Mouse (Mus musculus) liver, adult 2 months (tissue): ENCODE data around the gene Nr2e1. TPM values are rescaled to one million over a fixed set of nuclear protein-coding genes. Genes with fewer than 3 reads are reported as not detected.
A peak's percentile ranks its signal among the peaks of the same experiment; 100 is the strongest.

ENCODE experiments used
- DNase-seq: peaks from one replicate; pipeline ENCODE4 v3.0.0-alpha.2; 2011; ENCODE audit warnings: low read depth, low spot score; ENCODE audit errors: extremely low read depth
- H3K27ac ChIP-seq: fragments of 200-500 bp; replicated peaks from 2 replicates; pipeline ENCODE4 v1.5.1; 2012; ENCODE audit warnings: low read depth, mild to moderate bottlenecking, control low read depth, inconsistent platforms, low read length; ENCODE audit not compliant: insufficient read depth
- H3K27me3 ChIP-seq: fragments of 200-500 bp; 2 replicates; pipeline ENCODE4 v1.6.1; 2012; ENCODE audit warnings: mild to moderate bottlenecking, moderate library complexity, low read length, inconsistent platforms; ENCODE audit not compliant: control insufficient read depth, insufficient read depth
- H3K36me3 ChIP-seq: fragments of 200-500 bp; 2 replicates; pipeline ENCODE4 v1.6.1; 2012; ENCODE audit warnings: low read length, inconsistent platforms; ENCODE audit not compliant: control insufficient read depth, insufficient read depth
- H3K4me1 ChIP-seq: fragments of 200-500 bp; 2 replicates; pipeline ENCODE4 v1.6.1; 2011; ENCODE audit warnings: low read length; ENCODE audit not compliant: control insufficient read depth, insufficient read depth
- H3K4me3 ChIP-seq: fragments of 200-500 bp; 2 replicates; pipeline ENCODE4 v1.5.1; 2011; ENCODE audit warnings: low read depth, mild to moderate bottlenecking, control low read depth, low read length, moderate library complexity; ENCODE audit not compliant: insufficient read depth
- H3K79me2 ChIP-seq: fragments of 200-500 bp; 2 replicates; pipeline ENCODE4 v1.6.1; 2012; ENCODE audit warnings: inconsistent platforms, mild to moderate bottlenecking, low read length, moderate library complexity; ENCODE audit not compliant: control insufficient read depth, insufficient read depth
- H3K9ac ChIP-seq: fragments of 200-500 bp; 2 replicates; pipeline ENCODE4 v1.6.1; 2012; ENCODE audit warnings: low read depth, mild to moderate bottlenecking, control low read depth, inconsistent platforms, low read length
- CTCF ChIP-seq: fragments of 200-500 bp; IDR thresholded peaks from 2 replicates; pipeline ENCODE4 v1.5.1; 2011; ENCODE audit warnings: low read depth, low read length, control low read depth
- POLR2A ChIP-seq: fragments of 200-500 bp; IDR thresholded peaks from 2 replicates; pipeline ENCODE4 v1.6.1; 2011; ENCODE audit warnings: low read length, control low read depth; ENCODE audit not compliant: insufficient read depth; ENCODE audit errors: extremely low read depth
- WGBS: fragments of 180-500 bp; shearing (Covaris S2); methylation state at CpG from one replicate; pipeline ENCODE4 v1.1.7; 2018; 5-methylcytosine and 5-hydroxymethylcytosine counted together
- polyA plus RNA-seq: library from polyadenylated mRNA; depleted of rRNA; stranded (reverse); fragments of >200 nt; gene quantifications from 2 replicates; pipeline ENCODE4 v1.2.3, GENCODE M21; 2012
- total RNA-seq: library from RNA; depleted of rRNA; stranded (reverse); fragments of >200 nt; gene quantifications from 2 replicates; pipeline ENCODE4 v1.2.3, GENCODE M21; 2014

The Nr2e1 gene
- total and polyA plus RNA-seq, 2 experiments: not detected

DNA sequence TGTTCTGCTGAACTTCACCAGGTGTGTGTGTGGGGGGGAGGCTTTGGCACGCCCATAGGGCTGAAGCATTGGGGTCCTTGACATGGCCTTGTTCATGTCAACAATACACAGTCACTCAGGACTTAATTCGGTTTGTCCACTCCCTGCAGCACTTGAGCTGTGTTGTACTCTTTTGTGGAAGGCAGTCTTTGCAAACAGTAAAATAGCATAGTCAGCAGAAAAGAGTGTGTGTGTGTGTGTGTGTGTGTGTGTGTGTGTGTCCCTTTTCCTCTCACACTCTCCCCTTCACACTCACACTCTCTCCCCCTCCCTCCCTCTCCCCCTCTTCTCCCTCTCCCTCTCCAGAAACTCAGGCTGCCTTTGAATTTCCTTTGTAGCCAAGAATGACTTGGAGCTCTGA is 34.9 kb upstream of the Nr2e1 start:
- TF ChIP-seq POLR2A (no peak), CTCF (no peak)
- no peak for DNase-seq
- no peak overlapping the region for H3K9ac ChIP-seq
- H3K4me3 ChIP-seq: no peak overlapping the region
- H3K79me2 ChIP-seq: no peaks in the 10 kb centered on the region
- H3K27ac ChIP-seq: no peak overlapping the region
- no peaks in the 10 kb centered on the region for H3K4me1 ChIP-seq
- H3K27me3 ChIP-seq: peaks cover 15% of the 10 kb centered on the region
- H3K36me3 ChIP-seq: no peaks in the 10 kb centered on the region
- 36% methylated on average over 2 of the region's 2 CpGs for WGBS

GRCm38 (mm10) chr10:42614766-42615165 is 31.3 kb upstream of the Nr2e1 start:
- no peaks in the 10 kb centered on the region for H3K36me3 ChIP-seq
- H3K4me1 ChIP-seq: no peaks in the 10 kb centered on the region
- no peak overlapping the region for H3K9ac ChIP-seq
- no peak overlapping the region for H3K4me3 ChIP-seq
- no peak for TF ChIP-seq POLR2A
- TF ChIP-seq CTCF: no peak
- H3K27me3 ChIP-seq: peaks cover 20% of the 10 kb centered on the region
- 7% methylated on average over 9 of the region's 9 CpGs for WGBS
- DNase-seq: no peak
- H3K79me2 ChIP-seq: no peaks in the 10 kb centered on the region
- no peak overlapping the region for H3K27ac ChIP-seq

GRCm38 (mm10) chr10:42613639-42614381 is 30.4 kb upstream of the Nr2e1 start:
- no peak overlapping the region for H3K4me3 ChIP-seq
- H3K79me2 ChIP-seq: no peaks in the 10 kb centered on the region
- 5% methylated on average over 39 of the region's 40 CpGs for WGBS
- no peak overlapping the region for H3K27ac ChIP-seq
- H3K4me1 ChIP-seq: no peaks in the 10 kb centered on the region
- H3K36me3 ChIP-seq: no peaks in the 10 kb centered on the region
- H3K27me3 ChIP-seq: peaks cover 20% of the 10 kb centered on the region
- H3K9ac ChIP-seq: no peak overlapping the region
- DNase-seq: no peak
- TF ChIP-seq POLR2A (no peak), CTCF (no peak)

DNA sequence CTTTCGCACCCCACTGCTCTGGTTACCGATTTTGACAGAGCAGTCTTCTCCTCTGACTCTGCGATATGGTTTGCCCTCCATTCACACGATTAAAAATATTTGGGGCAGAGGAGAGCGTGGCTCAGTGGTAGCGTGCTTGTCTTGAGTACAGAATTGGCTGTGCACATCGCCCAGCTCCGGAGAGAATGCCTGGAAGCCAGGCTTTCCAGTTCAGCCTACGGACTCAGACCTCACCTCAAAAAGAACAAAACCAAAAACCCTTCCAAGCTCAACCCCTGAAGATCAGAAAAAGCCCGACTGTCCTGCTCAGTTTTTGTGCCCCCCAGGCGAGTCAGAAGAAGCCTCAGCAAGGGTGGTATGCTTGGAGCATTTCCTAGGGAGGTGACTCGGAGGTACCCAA is 29.6 kb upstream of the Nr2e1 start:
- H3K79me2 ChIP-seq: no peaks in the 10 kb centered on the region
- no peak overlapping the region for H3K9ac ChIP-seq
- no peaks in the 10 kb centered on the region for H3K36me3 ChIP-seq
- TF ChIP-seq CTCF: no peak
- no peak for TF ChIP-seq POLR2A
- H3K27me3 ChIP-seq: peaks cover 20% of the 10 kb centered on the region
- no peak overlapping the region for H3K27ac ChIP-seq
- H3K4me3 ChIP-seq: no peak overlapping the region
- H3K4me1 ChIP-seq: no peaks in the 10 kb centered on the region
- no peak for DNase-seq
- 16% methylated on average over 12 of the region's 12 CpGs for WGBS

DNA sequence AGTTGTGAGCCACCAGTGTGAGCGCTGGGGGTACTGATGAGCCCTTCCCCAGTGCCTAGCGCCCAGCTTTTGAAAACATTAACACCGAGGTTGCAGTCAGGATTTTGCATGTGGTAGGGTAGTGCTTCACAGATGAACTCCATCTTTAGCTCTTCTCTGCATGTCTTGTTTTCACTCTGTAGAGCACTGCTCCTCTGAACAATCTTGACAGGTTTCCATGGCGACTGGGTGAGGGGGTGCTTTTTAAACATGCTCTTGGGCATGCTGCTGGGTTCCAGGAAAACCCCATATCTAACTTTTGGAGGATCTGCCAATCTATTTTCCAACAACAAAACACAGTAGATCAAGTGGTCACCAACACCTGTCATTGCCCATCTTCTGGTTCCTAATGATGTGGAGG is 23.3 kb upstream of the Nr2e1 start:
- Histone ChIP-seq H3K9ac (no peak overlapping the region), H3K27ac (no peak overlapping the region), H3K36me3 (no peaks in the 10 kb centered on the region), H3K79me2 (no peaks in the 10 kb centered on the region), H3K4me3 (no peak overlapping the region), H3K27me3 (peaks cover 9% of the 10 kb centered on the region; the same call in 1 of the 2 replicates), H3K4me1 (no peaks in the 10 kb centered on the region)
- TF ChIP-seq POLR2A (no peak), CTCF (no peak)
- DNase-seq: no peak
- whole genome bisulfite sequencing: 60% methylated on average over 4 of the region's 4 CpGs

DNA sequence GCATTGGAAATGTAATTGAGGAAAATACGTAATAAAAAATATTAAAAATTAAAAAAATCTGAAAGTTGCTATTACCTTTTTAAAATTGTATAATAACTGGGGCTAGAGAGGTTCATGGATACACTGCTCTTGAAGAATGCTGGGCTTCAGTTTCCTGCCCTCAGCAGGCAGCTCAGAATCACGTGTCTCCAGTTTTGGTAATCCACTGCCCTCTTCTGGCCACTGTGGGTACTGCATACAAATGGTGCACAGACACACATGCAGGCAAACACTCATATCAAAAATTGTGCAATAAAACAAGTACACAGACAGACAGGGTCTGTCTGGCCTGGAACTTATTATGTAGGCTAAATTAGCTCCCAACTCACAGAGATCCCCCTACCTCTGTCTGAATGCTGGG is 21.4 kb upstream of the Nr2e1 start:
- no peak overlapping the region for H3K4me3 ChIP-seq
- H3K9ac ChIP-seq: no peak overlapping the region
- no peaks in the 10 kb centered on the region for H3K79me2 ChIP-seq
- no peak overlapping the region for H3K27ac ChIP-seq
- TF ChIP-seq CTCF: peak; percentile 44; the same call in 1 of the 2 replicates
- TF ChIP-seq POLR2A: no peak
- no peaks in the 10 kb centered on the region for H3K4me1 ChIP-seq
- 68% methylated on average over 2 of the region's 2 CpGs for WGBS
- DNase-seq: no peak
- no peaks in the 10 kb centered on the region for H3K36me3 ChIP-seq
- peaks cover 10% of the 10 kb centered on the region; the same call in 1 of the 2 replicates for H3K27me3 ChIP-seq
